Mouse (Mus musculus): Measurements from ENCODE around the gene Hipk1. TPM values are rescaled to one million over a fixed set of nuclear protein-coding genes. Genes with fewer than 3 reads are reported as not detected.

Gene Hipk1
- polyA plus RNA-seq, 1 experiment = 16.7 TPM

DNA sequence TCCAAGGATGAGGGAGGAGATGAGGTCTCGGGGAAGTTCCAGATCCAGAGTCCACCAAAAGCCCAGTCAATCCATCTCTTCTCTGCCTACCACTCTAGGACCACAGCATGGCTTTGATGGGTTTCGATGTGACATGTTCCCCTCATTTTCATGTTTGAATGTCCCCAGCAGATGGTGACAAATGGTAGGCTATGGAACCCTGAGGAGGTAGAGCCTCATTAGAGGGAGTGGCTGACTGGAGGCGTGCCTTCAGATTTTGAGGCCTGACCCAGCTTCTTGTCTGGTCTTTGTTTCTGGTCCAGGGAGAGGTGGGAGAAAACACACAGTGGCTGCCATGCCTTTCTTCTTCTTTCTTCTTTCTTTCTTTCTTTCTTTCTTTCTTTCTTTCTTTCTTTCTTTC lies 100.9 kb downstream of the Hipk1 start:
- TF ChIP-seq TCF3 (IDR thresholded peaks at IDR 0.05; ENCODE audit: insufficient read length, low read depth) (no peak), SRF (IDR thresholded peaks at IDR 0.05; ENCODE audit: control insufficient read depth, insufficient read length, low read depth) (no peak)
- Histone ChIP-seq H3ac (ENCODE audit: control insufficient read depth, insufficient read length) (no peak overlapping the region), H3K4me2 (ENCODE audit: low read depth) (no peak overlapping the region), H3K4me3 (no peak overlapping the region), H3K27me3 (ENCODE audit: control insufficient read depth, insufficient read depth, insufficient read length) (no peaks in the 10 kb centered on the region), H3K79me2 (ENCODE audit: control insufficient read depth, insufficient read depth) (no peaks in the 10 kb centered on the region), H3K36me3 (ENCODE audit: control insufficient read depth, insufficient read depth) (no peaks in the 10 kb centered on the region)

Other genes with a start within 250 kb of the Hipk1 start
- 0.07 TPM for gene Syt6, start 216.3 kb downstream of the Hipk1 start, polyA plus RNA-seq (2012; fragmentation: generic; extraction: Trizol)
- gene Atg4a-ps, start 145.5 kb downstream of the Hipk1 start, polyA plus RNA-seq (2012; fragmentation: generic; extraction: Trizol) = 0.22 TPM
- gene Olfml3, start 53.6 kb downstream of the Hipk1 start, polyA plus RNA-seq (2012; fragmentation: generic; extraction: Trizol) = 15.3 TPM
- not detected for gene Gm10964, start 52.2 kb downstream of the Hipk1 start, polyA plus RNA-seq (2012; fragmentation: generic; extraction: Trizol)
- 3.9 TPM for gene Dclre1b, start 17.9 kb upstream of the Hipk1 start, polyA plus RNA-seq (2012; fragmentation: generic; extraction: Trizol)
- gene Ap4b1, start 18.0 kb upstream of the Hipk1 start, polyA plus RNA-seq (2012; fragmentation: generic; extraction: Trizol) = 14.5 TPM
- 0.06 TPM for gene Gm43064, start 18.0 kb upstream of the Hipk1 start, polyA plus RNA-seq (2012; fragmentation: generic; extraction: Trizol)
- gene Bcl2l15, start 41.0 kb upstream of the Hipk1 start, polyA plus RNA-seq (2012; fragmentation: generic; extraction: Trizol) = 0.25 TPM
- 5.3 TPM for gene Ptpn22, start 68.2 kb upstream of the Hipk1 start, polyA plus RNA-seq (2012; fragmentation: generic; extraction: Trizol)
- gene Rsbn1, start 122.6 kb upstream of the Hipk1 start, polyA plus RNA-seq (2012; fragmentation: generic; extraction: Trizol) = 3.0 TPM
- 5.5 TPM for gene Phtf1, start 176.5 kb upstream of the Hipk1 start, polyA plus RNA-seq (2012; fragmentation: generic; extraction: Trizol)

All from myocyte (in vitro differentiated cells).